Mouse (Mus musculus) heart, embryonic 13.5 days (tissue): ENCODE measurements around the gene Dusp5. TPM values are rescaled to one million over a fixed set of nuclear protein-coding genes. Genes with fewer than 3 reads are reported as not detected.
"Not testable (repeated sequence)": the region's sequence is repeated elsewhere in the genome, so short reads cannot be mapped to it uniquely, and the experiment has no call there.

Source experiments
- ATAC-seq: fragments of 200-750 bp; cut with Nextera tagmentation; 2 replicates; pipeline ENCODE4 v1.8.0; 2017; ENCODE audit warnings: moderate TSS enrichment; ENCODE audit not compliant: insufficient number of reproducible peaks, low FRiP score, low TSS enrichment; ENCODE audit errors: extremely low read depth
- H3K27ac ChIP-seq: fragments of 300-500 bp; sonication (generic); replicated peaks from 2 replicates; pipeline ENCODE4 v1.5.1; 2015; ENCODE audit warnings: moderate library complexity, mild to moderate bottlenecking, inconsistent platforms
- H3K27me3 ChIP-seq: fragments of 300-500 bp; sonication (generic); replicated peaks from 2 replicates; pipeline ENCODE4 v1.6.1; 2015; ENCODE audit warnings: mild to moderate bottlenecking, inconsistent platforms
- H3K36me3 ChIP-seq: fragments of 300-500 bp; sonication (generic); 2 replicates; pipeline ENCODE4 v1.6.1; 2015; ENCODE audit warnings: mild to moderate bottlenecking, inconsistent platforms
- H3K4me1 ChIP-seq: fragments of 300-500 bp; sonication (generic); 2 replicates; pipeline ENCODE4 v1.6.1; 2015; ENCODE audit warnings: inconsistent platforms
- H3K4me2 ChIP-seq: fragments of 300-500 bp; sonication (generic); 2 replicates; pipeline ENCODE4 v1.6.1; 2015; ENCODE audit warnings: inconsistent platforms, mild to moderate bottlenecking, moderate library complexity
- H3K4me3 ChIP-seq: fragments of 300-500 bp; sonication (generic); 2 replicates; pipeline ENCODE4 v1.5.1; 2015; ENCODE audit warnings: moderate library complexity, mild to moderate bottlenecking, inconsistent platforms
- H3K9ac ChIP-seq: fragments of 300-500 bp; sonication (generic); 2 replicates; pipeline ENCODE4 v1.6.1; 2015; ENCODE audit warnings: inconsistent platforms, mild to moderate bottlenecking, moderate library complexity
- H3K9me3 ChIP-seq: fragments of 300-500 bp; sonication (generic); 2 replicates; pipeline ENCODE4 v1.6.1; 2016; ENCODE audit warnings: inconsistent platforms
- WGBS: fragments of 180-500 bp; shearing (Covaris S2); methylation state at CpG from one replicate; pipeline ENCODE4 v1.1.7; 2015; ENCODE audit warnings: mixed read lengths; 5-methylcytosine and 5-hydroxymethylcytosine counted together
- polyA plus RNA-seq: library from polyadenylated mRNA; unstranded; fragments of >200 nt; fragmentation: Nextera tagmentation; extraction: Ambion mirVana; gene quantifications from 2 replicates; pipeline ENCODE4 v1.2.1, GENCODE M21; 2015

Dusp5 gene
- polyA plus RNA-seq, 1 experiment from 2014 or later, result 7.8 TPM

DNA sequence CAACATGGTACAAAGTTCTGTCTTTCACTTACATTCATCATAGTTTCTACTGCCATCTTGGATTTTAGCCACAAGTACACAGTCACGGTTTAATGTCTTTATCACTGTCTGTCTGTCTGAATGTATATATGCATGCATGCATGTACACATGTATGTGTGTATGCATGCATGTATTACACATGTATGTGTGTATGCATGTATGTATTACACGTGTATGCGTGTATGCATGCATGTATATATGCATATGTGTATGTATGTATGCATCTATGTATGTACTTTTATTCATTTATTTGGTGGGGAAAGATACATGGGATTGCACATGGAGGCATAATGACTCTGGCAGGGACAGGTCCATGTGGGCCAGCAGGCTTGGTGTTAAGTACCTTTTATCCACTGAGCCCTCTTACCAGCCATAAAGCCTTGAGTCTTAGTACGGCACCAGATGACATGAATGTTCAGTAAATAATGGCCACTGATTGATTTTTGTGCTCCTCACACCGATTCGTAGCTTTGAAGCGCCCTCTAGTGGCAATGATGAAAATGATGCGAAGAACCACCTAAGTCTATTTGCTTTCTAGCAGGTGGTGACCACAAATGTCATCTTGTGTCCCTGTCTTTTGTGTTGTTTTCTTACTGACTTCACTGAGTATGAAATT lies 49.8 kb downstream of the Dusp5 start:
- Histone ChIP-seq H3K4me3 (no peak overlapping the region), H3K27ac (no peak overlapping the region), H3K36me3 (no peaks in the 10 kb centered on the region), H3K4me2 (no peak overlapping the region), H3K4me1 (peaks cover 38% of the 10 kb centered on the region), H3K9ac (no peak overlapping the region), H3K9me3 (peaks cover under 1% of the 10 kb centered on the region; the same call in 1 of the 2 replicates), H3K27me3 (no peaks in the 10 kb centered on the region)
- WGBS, result 9% methylated on average over 8 of the region's 8 CpGs
- no peak for ATAC-seq

GRCm38 (mm10) chr19:53580271-53580670 lies 51.4 kb downstream of the Dusp5 start:
- not testable (repeated sequence) for ATAC-seq, H3K27ac ChIP-seq, H3K27me3 ChIP-seq, H3K9ac ChIP-seq, H3K4me2 ChIP-seq, H3K4me3 ChIP-seq, H3K36me3 ChIP-seq
- Histone ChIP-seq H3K9me3 (peaks cover 16% of the 10 kb centered on the region), H3K4me1 (peaks cover 25% of the 10 kb centered on the region)
- 78% methylated on average over 8 of the region's 8 CpGs for WGBS

- H3K4me3 ChIP-seq, H3K4me1 ChIP-seq, H3K27me3 ChIP-seq, H3K36me3 ChIP-seq, H3K4me2 ChIP-seq, H3K9ac ChIP-seq, ATAC-seq, H3K27ac ChIP-seq: not testable (repeated sequence)
- WGBS, result 69% methylated on average over 3 of the region's 3 CpGs
- H3K9me3 ChIP-seq, result peaks cover 22% of the 10 kb centered on the region
These were observed 58.8 kb downstream of the Dusp5 start for GRCm38 (mm10) chr19:53587686-53588085.

DNA sequence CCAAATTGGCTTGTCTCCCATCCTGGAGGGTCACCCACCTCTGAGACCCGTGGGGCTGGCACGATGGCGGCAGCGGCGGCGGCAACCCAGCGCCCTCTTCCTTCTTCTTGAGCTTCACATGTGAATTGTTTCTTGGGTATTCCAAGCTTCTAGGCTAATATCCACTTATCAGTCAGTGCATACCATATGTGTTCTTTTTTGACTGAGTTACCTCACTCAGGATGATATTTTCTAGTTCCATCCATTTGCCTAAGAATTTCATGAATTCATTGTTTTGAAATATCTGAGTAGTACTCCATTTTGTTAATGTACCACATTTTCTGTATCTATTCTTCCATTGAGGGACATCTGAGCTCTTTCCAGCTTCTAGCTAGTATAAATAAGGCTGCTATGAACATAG lies 60.1 kb downstream of the Dusp5 start, which contains the start of gene Nutf2-ps1:
TSS of gene Nutf2-ps1 (minus strand) at position 101 of the 400 bp plus-strand sequence.
- not testable (repeated sequence) for ATAC-seq, H3K4me2 ChIP-seq, H3K27me3 ChIP-seq, H3K9ac ChIP-seq, H3K4me1 ChIP-seq, H3K36me3 ChIP-seq, H3K27ac ChIP-seq, H3K4me3 ChIP-seq
- 92% methylated on average over 7 of the region's 7 CpGs for WGBS
- peaks cover 19% of the 10 kb centered on the region for H3K9me3 ChIP-seq

Other genes with a start within 250 kb of the Dusp5 start
- gene Mxi1, start 218.6 kb upstream of the Dusp5 start, polyA plus RNA-seq, result 31.8 and 34.5 TPM in 2 replicates
- not detected in 2 replicates for gene Gm10197, start 157.3 kb upstream of the Dusp5 start, polyA plus RNA-seq
- gene Smndc1, start 138.5 kb upstream of the Dusp5 start, polyA plus RNA-seq, result 27.8 and 28.8 TPM in 2 replicates
- 283 and 325 TPM in 2 replicates for gene Nutf2-ps1, start 60.0 kb downstream of the Dusp5 start, polyA plus RNA-seq
- gene Smc3, start 71.3 kb downstream of the Dusp5 start, polyA plus RNA-seq, result 38.3 and 41.4 TPM in 2 replicates
- gene Rbm20, start 148.2 kb downstream of the Dusp5 start, polyA plus RNA-seq, result 33.1 and 36.3 TPM in 2 replicates